Mouse (Mus musculus) left cerebral cortex, adult 9 months (tissue): Measurements from ENCODE around the gene Rrp9.
"Not testable (repeated sequence)": the region's sequence is repeated elsewhere in the genome, so short reads cannot be mapped to it uniquely, and the experiment has no call there.

ENCODE experiments used
- DNase-seq, 2 experiments: peaks; one replicate each; pipeline ENCODE4 v3.0.0; 2022; ENCODE audit warnings: low spot score in 2 of 2

The Rrp9 gene

GRCm38 (mm10) chr9:106473753-106474105 is 2.0 kb upstream of the Rrp9 start:
- peak; percentile 4 to 7 for DNase-seq

GRCm38 (mm10) chr9:106474456-106474855 is 1.3 kb upstream of the Rrp9 start:
- DNase-seq = peak in 1 of 2 experiments; percentile 69

GRCm38 (mm10) chr9:106475046-106475445 is 717 bp upstream of the Rrp9 start:
- peak in 1 of 2 experiments; percentile 7 for DNase-seq

- no peak for DNase-seq
Measured at GRCm38 (mm10) chr9:106476002-106476923, 500 bp downstream of the Rrp9 start.

GRCm38 (mm10) chr9:106476924-106477484 is 1.2 kb downstream of the Rrp9 start, which contains the start of gene Parp3:
Gene Parp3, minus strand, starts transcription at chr9:106476949.
- DNase-seq = peak; percentile 100

- DNase-seq = no peak
Measured at GRCm38 (mm10) chr9:106477649-106478048, 1.9 kb downstream of the Rrp9 start.

- DNase-seq = peak in 1 of 2 experiments; percentile 1
Measured at GRCm38 (mm10) chr9:106478101-106478500, 2.3 kb downstream of the Rrp9 start.

DNA sequence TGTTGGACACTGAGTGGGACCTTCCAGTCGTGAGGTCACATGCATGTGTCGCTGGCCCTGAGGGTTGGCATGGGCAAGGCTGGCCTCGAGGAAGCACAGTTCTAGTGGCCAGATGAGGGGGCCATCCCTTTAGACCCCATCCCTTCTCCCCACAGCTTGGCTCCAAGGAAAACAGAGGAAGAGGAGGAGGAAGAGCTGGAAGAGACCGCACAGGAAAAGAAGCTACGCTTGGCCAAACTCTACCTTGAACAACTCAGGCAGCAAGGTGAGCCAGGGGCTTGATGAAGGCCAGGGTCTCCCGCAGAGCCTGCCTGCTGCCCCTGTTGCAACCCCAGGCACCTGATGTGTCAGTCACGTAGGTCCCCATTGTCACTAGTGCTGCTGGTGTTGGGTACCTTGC is 4.8 kb downstream of the Rrp9 start:
- peak in 1 of 2 experiments; percentile 1 for DNase-seq

GRCm38 (mm10) chr9:106481075-106481474 is 5.3 kb downstream of the Rrp9 start:
- peak in 1 of 2 experiments; percentile 0 for DNase-seq

- no peak for DNase-seq
Measured at GRCm38 (mm10) chr9:106481676-106482075, 5.9 kb downstream of the Rrp9 start.

DNA sequence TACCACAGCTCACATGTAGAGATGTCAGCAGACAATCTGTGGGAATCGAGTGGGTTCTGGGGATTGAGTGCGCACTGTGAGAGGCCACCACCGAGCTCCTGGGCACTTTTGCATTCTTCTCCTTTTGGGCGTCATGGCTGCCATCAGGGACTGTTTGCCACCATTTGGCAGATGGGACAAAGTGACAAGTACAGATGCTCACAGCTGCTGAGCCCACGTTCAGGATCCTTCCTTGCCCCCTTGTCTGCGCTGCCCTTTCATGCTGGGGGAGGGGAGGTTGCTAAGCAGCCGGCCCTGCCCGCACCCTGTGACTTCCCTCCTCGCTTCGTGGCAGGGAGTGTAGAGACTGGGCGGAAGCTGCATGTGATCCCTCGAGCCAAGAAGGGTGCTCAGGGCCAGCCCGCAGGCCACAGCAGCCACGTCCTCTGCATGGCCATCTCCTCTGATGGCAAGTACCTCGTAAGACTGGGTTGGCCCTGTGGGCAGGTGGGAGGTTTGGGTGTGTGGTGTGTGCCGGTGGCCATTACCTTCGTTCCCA is 6.9 kb downstream of the Rrp9 start:
- no peak for DNase-seq

DNA sequence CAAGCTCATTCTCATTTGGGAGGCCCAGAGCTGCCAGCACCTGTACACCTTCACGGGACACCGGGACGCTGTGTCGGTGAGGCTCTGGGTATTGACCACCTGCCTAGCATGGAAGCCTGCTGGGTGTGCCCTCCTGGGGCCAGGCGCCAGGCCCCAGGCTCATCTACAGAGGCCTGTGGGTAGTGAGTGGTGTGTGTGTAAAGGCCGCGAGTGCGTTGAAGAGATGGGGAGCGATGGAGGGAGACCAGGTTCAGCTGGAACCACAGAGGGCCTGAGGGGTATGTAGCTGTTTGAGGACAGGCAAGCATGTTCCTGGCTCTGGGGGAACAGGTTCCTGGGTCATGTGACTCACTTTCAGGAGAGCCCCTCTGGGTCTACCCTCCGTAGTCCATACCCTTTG is 7.4 kb downstream of the Rrp9 start:
- DNase-seq = no peak

- DNase-seq = no peak
Measured at GRCm38 (mm10) chr9:106483606-106484005, 7.8 kb downstream of the Rrp9 start.

DNA sequence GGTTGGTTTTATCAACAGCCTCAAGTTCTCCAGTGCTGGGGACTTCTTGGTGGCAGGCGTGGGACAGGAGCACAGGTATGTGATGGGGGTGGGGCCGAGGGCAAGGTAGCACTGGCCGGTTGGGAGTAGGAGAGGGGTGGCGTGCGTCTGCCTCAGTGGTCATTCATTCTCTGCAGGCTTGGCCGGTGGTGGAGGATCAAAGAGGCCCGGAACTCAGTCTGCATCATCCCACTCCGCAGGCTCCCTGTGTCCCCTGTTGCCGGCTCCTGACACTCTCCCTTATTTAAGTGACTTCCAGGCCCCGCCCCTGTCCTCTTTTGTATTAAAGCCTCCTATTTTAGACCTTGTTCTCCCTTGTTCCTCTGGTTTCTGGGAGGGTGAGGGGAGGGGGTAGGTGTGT is 9.3 kb downstream of the Rrp9 start:
- no peak for DNase-seq

- DNase-seq = not testable (repeated sequence)
Measured at GRCm38 (mm10) chr9:106487602-106488001, 11.8 kb downstream of the Rrp9 start.

DNA sequence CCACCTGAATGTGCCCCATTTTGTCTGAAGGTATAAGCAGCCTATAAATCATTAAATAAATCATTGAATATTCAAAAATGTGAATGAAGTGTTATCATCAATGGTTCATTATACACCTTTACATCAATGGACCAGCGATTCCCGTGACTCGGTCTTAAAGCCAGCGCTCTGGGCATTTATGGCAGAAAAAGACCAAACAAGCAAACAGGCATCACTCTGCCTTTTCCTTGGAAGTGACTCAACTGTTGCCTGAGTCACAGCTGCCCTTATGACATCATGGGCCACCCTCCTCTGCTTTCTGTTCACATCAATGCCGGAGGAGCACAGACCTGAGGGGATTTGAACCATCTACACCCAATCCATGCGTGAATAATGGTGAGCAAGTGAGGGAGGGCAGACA is 23.9 kb downstream of the Rrp9 start, which contains the start of gene Iqcf1:
TSS of gene Iqcf1 (plus strand) at position 301 of the 400 bp plus-strand sequence.
- DNase-seq = no peak

GRCm38 (mm10) chr9:106501846-106502245 is 26.1 kb downstream of the Rrp9 start:
- DNase-seq = no peak

DNA sequence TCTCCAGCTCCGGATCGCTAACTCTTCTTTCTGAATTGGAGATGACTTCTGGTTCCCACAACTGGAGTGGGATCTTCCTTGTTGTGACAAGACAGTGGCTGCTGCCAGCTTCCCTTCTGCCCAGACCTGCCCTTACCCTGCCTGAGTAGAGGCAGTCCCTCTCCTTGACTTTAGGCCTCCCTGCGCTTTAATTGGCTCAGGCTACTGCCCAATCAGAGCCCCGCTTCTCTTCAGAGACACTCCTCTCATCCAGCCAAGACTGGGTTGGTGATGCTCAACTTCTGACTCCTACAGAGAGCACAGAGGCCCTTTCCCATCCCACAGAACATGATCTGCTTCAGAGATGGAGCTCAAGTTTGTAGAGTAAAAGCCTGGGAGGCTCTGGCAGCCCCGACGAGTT is 28.5 kb downstream of the Rrp9 start:
- DNase-seq = no peak

DNA sequence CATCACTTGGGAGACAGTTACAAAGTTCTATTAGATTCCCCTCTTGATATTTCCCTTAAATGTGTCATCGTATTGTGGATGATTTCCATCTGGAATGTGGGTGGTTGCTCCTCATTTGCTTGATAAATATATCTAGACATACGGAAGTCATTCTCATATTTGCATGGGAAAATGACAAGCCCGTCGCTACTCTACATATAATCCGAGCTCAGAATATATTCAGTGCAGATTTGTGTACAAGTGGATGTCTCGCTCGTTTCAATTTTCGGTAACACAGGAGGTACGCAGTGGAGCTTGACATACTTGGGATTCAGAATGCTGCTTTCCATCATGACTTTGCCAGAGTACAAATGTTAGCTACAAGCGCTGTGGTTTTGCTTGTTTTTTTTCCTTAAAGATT is 33.6 kb downstream of the Rrp9 start:
- peak in 1 of 2 experiments; percentile 9 for DNase-seq

GRCm38 (mm10) chr9:106512729-106513450 is 37.1 kb downstream of the Rrp9 start:
- peak in 1 of 2 experiments; percentile 13 for DNase-seq

DNA sequence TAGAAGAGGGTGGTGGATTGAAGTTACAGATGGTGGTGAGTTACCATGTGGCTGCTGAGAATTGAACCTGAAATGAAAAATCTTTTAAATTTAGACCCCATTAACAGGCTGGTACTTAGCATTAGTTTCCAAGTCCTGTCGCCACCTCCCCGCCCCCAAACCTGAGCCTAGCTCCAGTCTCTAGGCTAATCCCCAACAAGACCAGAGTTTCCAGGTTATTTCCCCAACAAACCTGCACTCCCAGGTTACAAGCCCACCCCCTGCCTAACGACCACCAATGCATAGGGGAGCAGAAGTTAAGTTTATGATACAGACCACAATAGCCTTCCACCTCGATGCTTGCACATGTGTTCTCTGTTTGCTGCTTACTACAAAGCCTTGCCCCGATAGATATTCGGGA is 37.8 kb downstream of the Rrp9 start:
- DNase-seq = no peak

- no peak for DNase-seq
Measured at GRCm38 (mm10) chr9:106514273-106514672, 38.5 kb downstream of the Rrp9 start, which contains the start of gene Iqcf5. Gene Iqcf5, plus strand, starts transcription at chr9:106514573.
